Mouse (Mus musculus) right cerebral cortex, adult 18-20 months (tissue): ENCODE measurements at regions not wholly inside any gene's neighbourhood (a gene's known extent, or its start where the extent isn't known, plus 50 kb on each side); places are given as distances from the start of the nearest gene placed in this dataset.
A peak's percentile ranks its signal among the peaks of the same experiment; 100 is the strongest.
"Not testable (repeated sequence)": the region's sequence is repeated elsewhere in the genome, so short reads cannot be mapped to it uniquely, and the experiment has no call there.

Experiments used
- DNase-seq: peaks from one replicate; pipeline ENCODE4 v3.0.0; 2022; ENCODE audit warnings: mixed read lengths

- no peak for DNase-seq
Observed at GRCm38 (mm10) chr1:8097046-8097445, 3289.4 kb downstream of the Gm37988 start.

- DNase-seq = not testable (repeated sequence)
Observed at GRCm38 (mm10) chr1:8123021-8123420, 3290.9 kb upstream of the A830018L16Rik start.

GRCm38 (mm10) chr1:8134434-8135433, 3279.2 kb upstream of the A830018L16Rik start:
- peak; percentile 0 for DNase-seq

GRCm38 (mm10) chr1:8142583-8142982, 3271.3 kb upstream of the A830018L16Rik start:
- no peak for DNase-seq

GRCm38 (mm10) chr1:8173196-8173595, 3240.7 kb upstream of the A830018L16Rik start:
- no peak for DNase-seq
